Comparison of ENCODE assay signal across 8 mouse cellular contexts in the genomic region with DNA sequence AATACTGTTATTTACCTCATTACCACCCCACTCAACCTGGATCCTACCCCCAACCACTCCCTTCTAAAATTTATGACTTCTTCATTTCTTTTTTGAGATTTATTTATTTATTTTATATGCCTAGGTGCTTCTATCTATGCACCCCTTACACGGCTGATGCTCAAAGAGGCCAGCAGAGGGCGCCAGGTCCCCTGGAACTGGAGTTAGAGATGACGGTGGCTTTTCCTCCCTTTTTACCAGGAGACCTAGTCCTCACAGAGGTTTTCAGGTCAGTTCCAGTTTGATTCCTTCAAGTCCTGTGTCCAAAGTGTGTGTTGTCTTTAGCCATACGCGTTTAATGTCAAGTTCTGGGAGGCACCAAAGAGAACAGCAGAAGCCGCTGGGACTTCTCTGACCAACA. TPM values are rescaled to one million over a fixed set of nuclear protein-coding genes. Genes with fewer than 3 reads are reported as not detected.
DNase-seq lines count a peak whose midpoint lies in the region.

No protein-coding gene starts in this region.

- no peaks in the 10 kb centered on the region for H3K9me3 ChIP-seq in megakaryocyte, embryonic 14.5 days

- DNase-seq in heart, adult 11 months: peak; percentile 93
- no peak for DNase-seq in heart, postnatal 25 days (ENCODE audit: low spot score)
- peak; percentile 47 for DNase-seq in urinary bladder, postnatal 25 days (ENCODE audit: low spot score)
- no peak for DNase-seq in urinary bladder, postnatal 4 days (ENCODE audit: low spot score in 2 of 2)
- peak; percentile 88 for DNase-seq in embryo, embryonic 10.5 days (ENCODE audit: low spot score)
- peak; percentile 77 for DNase-seq in kidney, postnatal 10 days
- peak; percentile 67 for DNase-seq in thymus, postnatal 0 days (ENCODE audit: low spot score)

- no peaks in the 10 kb centered on the region for H3K36me3 ChIP-seq in megakaryocyte, embryonic 14.5 days (replicated peaks; ENCODE audit: low read length)

- peaks cover 9% of the 10 kb centered on the region for H3K4me1 ChIP-seq in megakaryocyte, embryonic 14.5 days

- intact Hi-C loops in heart, postnatal 25 days (cut with DNase I): loop anchor here (1.0 to 5.0 kb wide), 2 partner anchors 217 to 600 kb away; no protein-coding TSS in a partner anchor

- H3K27me3 ChIP-seq in megakaryocyte, embryonic 14.5 days (replicated peaks): no peaks in the 10 kb centered on the region

- H3K4me3 ChIP-seq in megakaryocyte, embryonic 14.5 days (replicated peaks): peak overlapping the region; percentile 80

RNA-seq across cellular contexts. Expression of a gene that starts 3.6 kb away (rescaled TPM):
- total RNA-seq in heart, postnatal 25 days (2021): 10 to 100 TPM in 1 of 2 experiments, 1 to 10 TPM in 1; 9.8 to 13.5 TPM
- 13.5 and 14.1 TPM in 2 replicates for polyA plus RNA-seq in megakaryocyte, embryonic 14.5 days (2012; ENCODE audit: insufficient read depth, low replicate concordance)
- 8.9 and 10.5 TPM in 2 replicates for polyA plus RNA-seq in thymus, postnatal 0 days (2015; fragmentation: Nextera tagmentation; extraction: Ambion mirVana)

Comparison
In these comparisons a context has a peak if more than half of its experiments do, and no peak if none do; other contexts are left out.
1. DNase-seq: peak in heart, adult 11 months (single experiment), urinary bladder, postnatal 25 days (single experiment), embryo, embryonic 10.5 days (single experiment), kidney, postnatal 10 days (single experiment) and thymus, postnatal 0 days (single experiment); none in heart, postnatal 25 days (single experiment) and urinary bladder, postnatal 4 days (0 of 2).